Mouse (Mus musculus) liver, adult (tissue): ENCODE measurements around the gene Fbxo9.

ENCODE experiments used
- GATA4 ChIP-seq: IDR thresholded peaks from 2 replicates; pipeline ENCODE4 v1.6.1; 2014; ENCODE audit warnings: mild to moderate bottlenecking, low read length; ENCODE audit not compliant: insufficient replicate concordance

Gene Fbxo9

GRCm38 (mm10) chr9:78088521-78088920, 20.3 kb downstream of the Fbxo9 start:
- no peak for TF ChIP-seq GATA4

DNA sequence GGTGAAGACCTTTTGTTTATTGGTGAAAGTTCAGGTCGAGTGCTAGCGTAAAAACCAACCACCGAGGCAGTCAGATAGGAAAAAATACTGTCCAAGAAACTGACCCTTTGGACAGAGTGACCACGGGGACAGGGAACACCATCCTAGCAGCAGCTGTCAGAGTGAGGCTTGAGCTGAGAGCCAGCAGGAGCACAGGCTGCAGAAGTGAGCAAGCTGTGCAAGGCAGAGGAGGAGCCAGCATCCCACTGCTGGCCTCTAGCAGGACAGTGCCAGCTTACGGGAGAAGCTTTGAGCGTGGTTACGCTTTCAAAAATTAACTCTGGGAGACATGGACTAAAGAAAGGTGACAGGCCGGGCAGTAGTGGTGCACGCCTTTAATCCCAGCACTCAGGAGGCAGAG, 21.1 kb downstream of the Fbxo9 start:
- no peak for TF ChIP-seq GATA4

GRCm38 (mm10) chr9:78085722-78086287, 23.1 kb downstream of the Fbxo9 start:
- TF ChIP-seq GATA4, result no peak

DNA sequence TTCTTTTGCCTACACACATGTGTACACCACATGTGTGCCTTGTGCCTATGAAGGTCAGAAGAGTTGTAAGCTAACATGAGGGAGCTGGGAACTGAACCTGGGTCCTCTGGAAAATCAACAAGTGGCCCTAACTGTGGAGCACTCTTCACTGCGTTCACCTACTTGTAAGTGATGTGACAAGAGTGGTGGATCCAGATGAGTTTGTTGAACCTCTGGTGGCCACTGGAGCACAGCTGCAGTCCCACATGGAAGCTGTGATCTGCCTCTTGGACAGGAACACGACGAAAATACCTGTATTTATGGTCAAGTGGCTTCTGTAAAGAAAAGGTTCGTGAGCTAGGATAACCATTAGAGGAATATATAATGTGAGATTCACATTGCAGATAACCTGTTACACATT, 24.5 kb downstream of the Fbxo9 start:
- no peak for TF ChIP-seq GATA4

DNA sequence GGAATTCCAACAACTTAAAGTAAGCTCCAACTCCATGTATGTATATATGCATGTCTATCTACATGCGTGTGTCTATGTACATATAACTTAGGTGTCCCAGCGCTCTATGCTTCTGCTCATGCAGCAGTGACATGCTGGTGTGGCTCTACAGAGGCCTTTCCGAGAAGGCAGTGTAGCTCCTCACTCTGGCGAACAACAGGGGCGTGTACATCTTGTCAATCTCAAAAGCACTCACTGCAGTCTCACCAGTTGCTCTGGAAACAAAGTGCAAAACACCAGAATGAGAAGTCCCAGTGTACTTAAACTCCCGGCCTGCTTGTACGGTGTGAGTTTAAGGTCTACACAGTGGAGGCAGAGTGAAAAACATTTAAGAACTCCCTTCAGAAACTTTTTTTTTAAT, 27.0 kb downstream of the Fbxo9 start:
- no peak for TF ChIP-seq GATA4

- no peak for TF ChIP-seq GATA4
Measured at GRCm38 (mm10) chr9:78078240-78078639, 30.6 kb downstream of the Fbxo9 start.

GRCm38 (mm10) chr9:78075256-78075655, 33.6 kb downstream of the Fbxo9 start:
- TF ChIP-seq GATA4, result no peak

- no peak for TF ChIP-seq GATA4
Measured at GRCm38 (mm10) chr9:78073713-78074340, 35.0 kb downstream of the Fbxo9 start.

GRCm38 (mm10) chr9:78071626-78072025, 37.2 kb downstream of the Fbxo9 start:
- TF ChIP-seq GATA4, result no peak

GRCm38 (mm10) chr9:78070496-78070895, 38.4 kb downstream of the Fbxo9 start:
- no peak for TF ChIP-seq GATA4

DNA sequence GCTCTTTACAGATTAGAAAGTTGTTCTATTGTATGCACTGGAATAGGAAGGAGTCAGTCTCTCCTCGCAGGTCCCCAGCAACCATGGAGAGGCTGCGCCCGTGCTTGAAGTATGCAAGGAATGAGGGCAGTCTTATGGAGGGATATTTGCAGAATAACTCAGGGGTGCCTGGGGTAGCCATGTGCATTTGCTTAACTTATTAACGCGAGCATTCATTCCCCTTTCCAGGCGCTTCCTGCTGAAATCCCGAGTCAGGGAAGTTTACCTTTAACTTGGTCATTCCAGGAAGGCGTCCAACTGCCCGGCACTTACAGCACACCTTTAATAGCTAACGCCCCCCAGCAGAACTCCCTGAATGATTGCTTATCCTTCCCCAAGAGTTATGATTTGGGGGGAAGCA, 44.7 kb downstream of the Fbxo9 start:
- TF ChIP-seq GATA4, result no peak

GRCm38 (mm10) chr9:78062392-78062791, 46.5 kb downstream of the Fbxo9 start:
- no peak for TF ChIP-seq GATA4

DNA sequence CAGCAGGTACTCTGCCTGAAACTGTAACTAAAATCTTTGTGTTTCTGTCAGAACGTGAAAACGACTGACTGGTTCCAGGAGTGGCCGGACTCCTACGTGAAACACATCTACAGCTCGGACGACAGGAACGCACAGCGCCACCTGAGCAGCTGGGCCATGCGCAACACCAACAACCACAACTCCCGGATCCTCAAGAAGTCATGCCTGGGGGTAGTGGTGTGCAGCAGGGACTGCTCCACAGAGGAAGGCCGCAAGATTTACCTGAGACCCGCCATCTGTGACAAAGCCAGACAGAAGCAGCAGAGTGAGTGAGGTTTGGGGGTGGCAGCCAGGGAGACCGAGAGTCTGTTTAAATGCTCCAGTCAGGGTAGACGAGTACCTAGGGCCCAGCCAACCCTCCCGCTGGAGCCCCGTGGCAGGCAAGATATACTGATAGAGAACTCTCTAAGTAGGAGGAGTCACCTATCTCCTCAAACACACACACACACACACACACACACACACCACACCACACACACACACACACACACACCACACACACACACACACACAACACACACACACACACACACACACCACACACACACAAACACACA, 49.2 kb downstream of the Fbxo9 start:
- TF ChIP-seq GATA4, result no peak

DNA sequence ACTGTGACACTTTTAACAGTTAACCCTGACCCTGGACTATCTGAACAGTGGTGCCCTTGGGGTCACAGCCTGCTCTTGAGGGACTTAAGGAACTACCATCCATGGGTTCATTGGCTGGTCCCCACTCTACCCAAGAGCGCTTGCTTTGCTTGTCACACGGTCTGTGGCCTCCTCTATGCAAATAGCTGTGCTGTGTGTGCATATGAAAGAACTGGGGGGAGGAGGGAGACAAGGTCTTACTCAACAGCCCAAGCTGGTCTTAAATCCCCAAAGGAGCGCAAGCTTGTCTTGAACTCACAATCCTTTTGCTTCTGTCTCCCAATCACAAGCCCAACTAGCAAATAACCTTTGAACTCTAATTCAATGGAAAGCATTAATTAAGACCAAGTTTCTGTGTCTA, 54.6 kb downstream of the Fbxo9 start:
- no peak for TF ChIP-seq GATA4

GRCm38 (mm10) chr9:78053821-78054220, 55.0 kb downstream of the Fbxo9 start:
- no peak for TF ChIP-seq GATA4

DNA sequence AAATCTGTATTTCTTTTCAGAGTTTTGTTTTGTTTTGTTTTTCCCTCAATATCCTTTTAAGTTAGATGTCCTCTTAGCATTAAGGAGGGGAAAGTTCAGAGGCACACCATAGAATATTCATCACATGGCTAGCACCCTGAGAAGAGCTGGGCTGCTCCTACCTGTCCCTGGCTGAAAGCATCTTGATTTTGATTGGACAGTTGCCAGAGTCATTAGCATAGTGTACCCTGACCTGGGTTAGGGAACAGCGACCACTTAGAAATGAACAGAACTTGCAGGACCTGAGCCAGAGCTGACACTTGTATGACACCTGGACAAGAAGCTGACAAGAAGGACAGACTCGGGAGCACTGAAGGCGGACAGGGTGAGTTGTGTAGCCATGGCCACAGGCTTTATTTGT, 57.2 kb downstream of the Fbxo9 start, which contains the start of gene Gcm1:
Gene Gcm1 (plus strand): TSS at position 248 of the 400 bp plus-strand sequence.
- TF ChIP-seq GATA4, result no peak
